Mouse (Mus musculus) layer of hippocampus, adult 9-10 months (tissue): ENCODE measurements around the gene Ccndbp1.
"Not testable (repeated sequence)": the region's sequence is repeated elsewhere in the genome, so short reads cannot be mapped to it uniquely, and the experiment has no call there.

Experiments
- DNase-seq: peaks from one replicate; pipeline ENCODE4 v3.0.0; 2022; ENCODE audit warnings: low spot score

Gene Ccndbp1

DNA sequence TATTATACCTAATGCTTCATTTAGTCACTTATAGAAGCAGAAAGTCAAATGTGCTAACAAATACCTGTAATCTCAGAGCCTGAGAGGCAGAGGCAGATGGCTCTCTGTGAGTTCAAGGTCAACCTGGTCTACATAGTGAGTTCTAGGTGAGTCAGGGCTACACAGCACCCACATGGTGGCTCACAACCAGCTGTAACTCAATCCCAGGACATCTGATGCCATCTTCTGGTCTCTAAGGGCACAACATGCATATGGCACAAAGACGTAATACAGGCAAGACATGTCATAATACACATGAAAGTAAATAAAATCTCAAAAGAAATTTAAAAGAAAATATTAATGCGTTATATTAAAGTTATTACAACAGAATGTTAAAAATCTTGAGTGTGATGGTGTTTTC, 4.6 kb upstream of the Ccndbp1 start:
- no peak for DNase-seq

DNA sequence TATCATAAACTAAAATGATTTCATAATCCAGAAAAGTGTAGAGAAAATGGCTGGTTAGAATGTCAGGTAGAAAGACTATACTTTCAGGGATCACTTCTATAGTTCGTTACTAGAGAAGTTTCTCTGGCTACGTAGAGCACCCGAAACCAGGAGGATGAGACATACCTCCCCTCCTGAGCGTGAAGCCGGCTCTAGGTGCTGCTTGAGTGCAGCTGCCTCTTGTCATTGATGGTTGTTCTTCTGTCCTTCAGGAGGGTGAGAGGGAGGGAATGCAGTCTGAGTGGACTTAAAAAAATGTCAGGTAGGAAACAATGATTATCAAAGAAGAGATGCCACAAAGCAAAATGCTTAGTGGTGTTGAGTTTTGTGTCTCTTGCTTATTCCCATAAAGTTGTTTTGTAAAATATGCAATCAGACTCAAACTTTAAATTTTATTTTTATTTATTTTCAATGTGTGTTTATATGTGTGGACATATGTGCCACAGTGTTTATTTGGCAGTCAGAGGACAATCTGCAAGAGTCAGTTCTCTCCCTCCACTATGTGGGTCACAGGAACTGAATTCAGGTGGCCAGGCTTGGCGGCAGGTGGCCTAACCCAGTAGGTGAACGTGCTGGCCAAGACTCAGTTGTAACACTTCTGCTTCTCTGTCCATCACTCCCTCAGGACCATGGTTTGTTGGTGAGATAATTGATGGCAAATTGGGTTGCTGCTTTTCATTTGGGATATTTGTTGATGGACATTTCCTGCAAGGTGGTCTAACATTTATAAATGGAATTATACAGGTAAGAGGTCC, 4.0 kb upstream of the Ccndbp1 start:
- DNase-seq, result no peak

DNA sequence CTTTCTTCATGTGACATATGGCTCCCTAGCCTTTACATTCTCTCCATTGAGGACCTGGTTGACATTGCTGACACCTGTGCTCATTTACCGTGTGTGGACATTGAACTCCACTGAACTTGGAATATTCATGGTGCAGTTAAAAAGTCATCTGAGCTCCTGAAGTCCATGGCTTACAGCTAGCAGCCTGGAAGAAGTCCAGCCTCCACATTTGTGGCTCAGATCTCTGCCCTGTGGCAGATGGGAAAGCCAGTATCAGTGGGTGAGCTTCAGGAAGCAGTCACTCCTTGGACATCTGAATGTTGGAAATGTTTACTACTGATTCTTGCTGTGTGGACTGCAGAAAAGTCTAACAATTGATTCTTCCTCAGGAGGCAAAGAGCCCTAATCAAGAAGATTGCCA, 1.2 kb upstream of the Ccndbp1 start:
- no peak for DNase-seq

DNA sequence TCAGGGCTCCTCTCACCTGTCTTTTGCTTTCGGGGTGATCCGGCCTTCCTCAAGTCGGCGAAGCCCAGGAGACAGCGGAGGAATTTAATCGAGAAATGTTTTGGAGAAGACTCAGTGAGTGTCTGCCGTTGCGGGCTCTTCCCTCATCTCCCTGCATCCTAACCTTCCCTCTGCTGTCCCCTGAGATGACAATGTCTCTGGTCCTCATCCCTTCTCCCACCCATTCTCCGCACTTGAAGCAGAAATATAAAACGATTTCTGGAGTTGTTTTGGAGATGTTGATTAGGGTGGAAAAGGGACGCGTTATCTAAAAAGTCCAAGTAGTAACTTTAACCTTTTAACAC, 433 bp downstream of the Ccndbp1 start:
- DNase-seq, result no peak

DNA sequence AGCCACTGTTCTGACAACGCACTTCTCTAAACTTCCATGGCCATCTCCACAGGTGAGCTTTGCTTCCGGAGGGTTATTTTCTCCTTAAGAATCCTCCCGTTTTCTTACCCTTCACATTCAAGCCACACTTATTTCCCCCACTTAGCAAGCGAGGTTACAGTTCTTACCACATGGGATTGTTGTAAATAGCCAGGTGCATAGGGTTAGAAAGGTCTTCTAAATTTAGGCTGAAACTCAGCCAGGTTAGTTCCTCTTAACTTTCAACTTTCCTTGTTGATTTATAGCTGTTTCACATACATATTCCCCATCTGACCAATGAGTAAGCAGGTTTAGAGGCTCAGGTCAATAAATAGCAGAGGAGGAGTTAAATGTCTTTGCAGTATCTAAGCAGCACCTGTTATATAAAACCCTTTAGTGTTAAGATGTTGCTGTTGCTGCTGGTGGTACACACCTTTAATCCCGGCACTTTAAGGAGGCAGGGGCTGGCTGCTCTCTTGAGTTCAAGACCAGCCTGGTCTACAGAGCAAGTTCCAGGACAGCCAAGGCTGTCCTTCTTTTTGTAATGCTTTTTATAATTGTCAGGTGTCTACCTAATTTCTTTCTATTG, 971 bp downstream of the Ccndbp1 start:
- no peak for DNase-seq

DNA sequence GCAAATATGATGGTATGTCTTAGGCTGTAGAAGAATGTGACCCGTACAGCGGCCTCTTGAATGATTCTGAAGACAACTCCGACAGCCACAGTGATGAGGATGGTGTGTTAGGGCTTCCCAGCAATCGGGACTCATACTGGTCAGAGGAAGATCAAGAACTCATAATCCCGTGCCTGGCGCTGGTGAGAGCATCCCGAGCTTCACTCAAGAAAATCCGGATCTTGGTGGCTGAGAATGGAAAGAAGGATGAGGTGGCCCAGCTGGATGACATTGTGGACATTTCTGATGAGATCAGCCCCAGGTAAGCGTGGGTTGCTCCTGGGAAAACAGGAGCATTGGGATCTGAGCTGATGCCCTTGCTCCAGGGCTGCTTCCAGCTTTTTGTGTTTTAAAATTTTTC, 4.5 kb downstream of the Ccndbp1 start:
- no peak for DNase-seq

- DNase-seq, result no peak
Observed at GRCm38 (mm10) chr2:121015507-121015906, 7.3 kb downstream of the Ccndbp1 start.

GRCm38 (mm10) chr2:121016226-121016625, 8.0 kb downstream of the Ccndbp1 start:
- no peak for DNase-seq

- DNase-seq, result no peak
Observed at GRCm38 (mm10) chr2:121017151-121017550, 8.9 kb downstream of the Ccndbp1 start.

- no peak for DNase-seq
Observed at GRCm38 (mm10) chr2:121022918-121023317, 14.7 kb downstream of the Ccndbp1 start.

- no peak for DNase-seq
Observed at GRCm38 (mm10) chr2:121036733-121037341, 28.6 kb downstream of the Ccndbp1 start, which contains the start of gene Epb42. TSS of gene Epb42 (minus strand) at chr2:121037072.

DNA sequence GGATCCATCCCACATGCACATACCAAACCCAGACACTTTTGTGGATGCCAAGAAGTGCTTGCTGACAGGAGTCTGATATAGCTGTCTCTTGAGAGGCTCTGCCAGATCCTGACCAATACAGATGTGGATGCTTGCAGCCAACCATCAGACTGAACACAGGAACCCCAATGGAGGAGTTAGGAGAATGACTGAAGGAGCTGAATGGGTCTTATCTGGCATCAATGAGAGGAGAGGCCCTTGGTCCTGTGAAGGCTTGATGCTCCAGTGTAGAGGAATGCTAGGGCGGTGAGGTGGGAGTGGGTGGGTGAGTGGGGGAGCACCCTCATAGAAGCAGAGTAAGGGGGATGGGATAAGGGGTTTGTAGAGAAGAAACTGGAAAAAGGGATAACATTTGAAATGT, 30.6 kb downstream of the Ccndbp1 start:
- DNase-seq, result not testable (repeated sequence)

DNA sequence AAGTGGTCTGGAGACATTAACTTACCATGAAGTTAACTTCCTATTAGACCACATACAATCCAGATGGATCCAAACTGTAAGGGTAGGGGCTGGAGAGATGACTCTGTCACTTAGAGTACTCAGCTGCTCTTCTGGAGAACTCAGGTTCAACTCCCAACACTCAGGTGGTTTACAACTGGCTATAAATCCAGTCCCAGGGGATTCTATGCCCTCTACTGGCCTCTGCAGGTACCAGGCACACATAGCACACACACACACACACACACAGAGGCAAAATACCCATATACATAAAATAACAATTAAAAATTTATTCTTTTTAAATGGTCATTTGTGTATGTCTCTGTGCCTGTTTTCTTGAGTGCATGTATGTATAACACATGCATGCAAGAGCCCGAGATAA, 31.2 kb downstream of the Ccndbp1 start:
- no peak for DNase-seq

DNA sequence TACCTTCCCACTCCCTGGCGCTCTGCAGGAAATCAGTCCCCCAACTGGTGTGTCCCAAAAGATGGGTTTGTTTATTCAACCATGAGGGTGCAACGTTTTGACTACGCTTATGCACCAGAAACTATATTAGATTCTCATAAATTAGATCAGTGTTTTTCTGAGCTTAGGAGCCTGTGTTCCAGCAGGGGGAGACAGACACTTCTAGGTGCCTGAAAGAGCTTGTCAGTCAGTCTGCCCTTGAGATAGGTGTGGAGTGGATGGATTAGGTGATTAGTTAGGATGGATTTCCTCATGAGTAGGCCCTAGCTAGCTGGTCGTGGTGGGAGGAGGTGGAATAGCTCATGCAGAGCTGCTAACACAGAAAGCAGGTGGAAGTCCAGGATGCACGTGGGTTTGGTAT, 32.9 kb downstream of the Ccndbp1 start:
- DNase-seq, result peak; percentile 20

DNA sequence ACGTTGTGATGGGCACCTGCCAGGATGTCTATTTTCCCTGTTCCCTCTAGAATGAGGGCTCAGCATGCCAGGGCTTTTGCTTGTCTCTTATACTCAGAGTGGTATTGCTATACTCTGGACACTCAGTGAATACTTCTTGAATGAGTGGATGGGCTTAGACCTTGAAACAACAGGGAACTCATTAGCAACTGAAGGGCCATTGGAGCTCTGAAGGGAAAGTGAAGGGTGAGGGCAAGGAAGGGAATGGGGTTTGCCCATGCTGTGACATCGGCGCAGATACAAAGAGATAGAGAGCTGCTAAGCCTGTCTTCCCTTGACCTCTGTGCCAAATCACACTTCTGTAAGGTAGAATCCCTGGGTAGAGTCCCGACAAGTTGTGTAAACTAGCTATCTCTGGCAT, 37.5 kb downstream of the Ccndbp1 start:
- DNase-seq, result no peak

DNA sequence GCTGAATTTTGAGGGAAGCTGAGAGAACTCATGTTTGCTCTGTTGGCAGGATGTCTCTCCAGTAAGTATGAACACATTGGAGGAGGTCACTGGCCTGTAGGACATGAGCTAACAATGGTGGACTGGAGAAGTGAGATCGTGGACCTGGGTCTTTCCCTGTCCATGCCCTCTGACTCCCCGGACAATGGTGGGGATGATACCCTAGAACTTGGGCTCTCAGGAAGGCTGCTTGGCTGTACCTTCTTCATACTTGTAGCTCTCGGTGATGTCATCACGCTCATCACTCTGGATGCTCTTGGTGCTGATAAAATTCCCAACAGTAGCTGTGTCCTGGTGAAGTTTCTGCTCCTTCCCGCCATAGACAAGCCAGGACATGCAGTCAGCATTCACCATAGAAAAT, 44.0 kb downstream of the Ccndbp1 start:
- no peak for DNase-seq

DNA sequence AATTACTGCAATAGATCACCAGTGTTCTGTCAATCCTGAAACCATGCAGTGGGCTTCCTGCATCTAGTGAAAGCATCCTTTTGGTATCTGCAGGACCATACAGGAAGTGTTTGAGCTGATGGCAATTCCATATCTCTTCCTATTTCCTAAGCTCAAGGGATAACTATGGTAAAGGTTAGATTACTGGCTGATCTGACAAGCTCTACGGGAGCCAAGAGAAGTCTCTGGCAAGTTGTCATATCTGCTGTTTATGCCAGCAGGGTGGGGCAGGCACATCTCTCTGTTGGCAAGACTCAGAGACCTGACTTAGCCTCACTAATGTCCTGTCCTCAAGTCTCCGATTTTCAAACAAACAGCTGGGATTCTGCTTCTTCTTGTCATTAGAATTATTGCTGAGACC, 45.9 kb downstream of the Ccndbp1 start:
- no peak for DNase-seq

DNA sequence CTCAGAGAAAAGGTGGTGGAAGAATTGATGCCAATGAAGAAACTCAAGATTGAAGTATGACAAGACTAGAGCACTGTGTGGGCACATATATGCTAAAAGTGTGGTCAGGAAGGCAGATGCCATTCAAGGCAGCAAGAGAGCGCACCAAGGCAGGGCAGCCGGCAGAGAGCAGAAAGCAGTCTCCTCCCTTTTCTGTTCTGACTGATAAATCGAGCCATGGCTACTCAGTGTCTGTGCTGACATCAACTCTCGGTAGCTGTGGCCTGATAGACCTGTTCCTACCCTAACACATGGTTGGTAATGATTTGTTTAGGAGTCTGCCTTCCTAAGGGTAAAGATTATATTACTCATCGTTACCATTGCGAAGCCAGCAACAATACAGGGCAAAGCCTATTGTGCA, 47.7 kb downstream of the Ccndbp1 start:
- no peak for DNase-seq

DNA sequence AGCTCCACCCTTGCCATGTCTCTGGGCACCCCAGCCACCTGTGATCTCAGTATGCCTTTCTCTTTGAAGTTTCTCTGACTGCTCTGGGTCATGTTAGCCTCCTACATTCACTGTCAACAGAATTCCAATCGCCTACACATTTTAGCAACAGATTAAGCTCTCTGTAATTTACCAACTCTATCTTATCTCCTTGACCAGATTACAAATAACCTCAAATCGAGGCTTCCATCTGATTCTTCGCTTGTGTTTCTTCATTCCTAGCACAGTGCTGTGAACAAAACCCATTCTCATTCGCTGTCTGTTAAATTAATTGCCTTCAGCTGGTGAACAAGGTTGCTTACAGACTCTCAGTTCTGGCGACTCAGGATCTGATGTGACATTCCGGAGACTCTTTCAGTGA, 49.8 kb downstream of the Ccndbp1 start:
- no peak for DNase-seq

GRCm38 (mm10) chr2:121061315-121061714, 53.1 kb downstream of the Ccndbp1 start:
- DNase-seq, result no peak
